Mouse (Mus musculus) embryonic facial prominence, embryonic 14.5 days (tissue): ENCODE measurements at regions not wholly inside any gene's neighbourhood (a gene's known extent, or its start where the extent isn't known, plus 50 kb on each side); places are given as distances from the start of the nearest gene placed in this dataset.

Experiments used
- ATAC-seq: fragments of 200-750 bp; cut with Nextera tagmentation; 2 replicates; pipeline ENCODE4 v1.8.0; 2017; ENCODE audit warnings: low read depth, moderate number of reproducible peaks, moderate TSS enrichment
- DNase-seq: peaks from one replicate; pipeline ENCODE4 v3.0.0-alpha.2; 2015; ENCODE audit warnings: low spot score
- H3K27ac ChIP-seq: fragments of 300-500 bp; sonication (generic); replicated peaks from 2 replicates; pipeline ENCODE4 v1.5.1; 2014; ENCODE audit warnings: low read depth, mild to moderate bottlenecking, low read length, moderate library complexity
- H3K27me3 ChIP-seq: fragments of 300-500 bp; sonication (generic); replicated peaks from 2 replicates; pipeline ENCODE4 v1.6.1; 2014; ENCODE audit warnings: low read length; ENCODE audit not compliant: control insufficient read depth, insufficient read depth
- H3K36me3 ChIP-seq: fragments of 300-500 bp; sonication (generic); 2 replicates; pipeline ENCODE4 v1.6.1; 2014; ENCODE audit warnings: low read length, mixed read lengths; ENCODE audit not compliant: control insufficient read depth, insufficient read depth
- H3K4me1 ChIP-seq: fragments of 300-500 bp; sonication (generic); 2 replicates; pipeline ENCODE4 v1.6.1; 2014; ENCODE audit warnings: antibody characterized with exemption, low read length; ENCODE audit not compliant: control insufficient read depth, insufficient read depth
- H3K4me2 ChIP-seq: fragments of 300-500 bp; sonication (generic); 2 replicates; pipeline ENCODE4 v1.6.1; 2014; ENCODE audit warnings: low read depth, mild to moderate bottlenecking, low read length, moderate library complexity, mixed read lengths
- H3K4me3 ChIP-seq: fragments of 300-500 bp; sonication (generic); 2 replicates; pipeline ENCODE4 v1.5.1; 2014; ENCODE audit warnings: low read depth, mild to moderate bottlenecking, low read length
- H3K9ac ChIP-seq: fragments of 300-500 bp; sonication (generic); 2 replicates; pipeline ENCODE4 v1.6.1; 2014; ENCODE audit warnings: low read depth, mild to moderate bottlenecking, low read length, moderate library complexity, mixed read lengths
- H3K9me3 ChIP-seq: fragments of 300-500 bp; sonication (generic); 2 replicates; pipeline ENCODE4 v1.6.1; 2016; ENCODE audit warnings: low read length; ENCODE audit not compliant: control insufficient read depth
- WGBS: fragments of 180-500 bp; shearing (Covaris S2); extraction: QIAGEN DNeasy Blood & Tissue Kit; methylation state at CpG from one replicate; pipeline ENCODE4 v1.1.7; 2014; 5-methylcytosine and 5-hydroxymethylcytosine counted together

DNA sequence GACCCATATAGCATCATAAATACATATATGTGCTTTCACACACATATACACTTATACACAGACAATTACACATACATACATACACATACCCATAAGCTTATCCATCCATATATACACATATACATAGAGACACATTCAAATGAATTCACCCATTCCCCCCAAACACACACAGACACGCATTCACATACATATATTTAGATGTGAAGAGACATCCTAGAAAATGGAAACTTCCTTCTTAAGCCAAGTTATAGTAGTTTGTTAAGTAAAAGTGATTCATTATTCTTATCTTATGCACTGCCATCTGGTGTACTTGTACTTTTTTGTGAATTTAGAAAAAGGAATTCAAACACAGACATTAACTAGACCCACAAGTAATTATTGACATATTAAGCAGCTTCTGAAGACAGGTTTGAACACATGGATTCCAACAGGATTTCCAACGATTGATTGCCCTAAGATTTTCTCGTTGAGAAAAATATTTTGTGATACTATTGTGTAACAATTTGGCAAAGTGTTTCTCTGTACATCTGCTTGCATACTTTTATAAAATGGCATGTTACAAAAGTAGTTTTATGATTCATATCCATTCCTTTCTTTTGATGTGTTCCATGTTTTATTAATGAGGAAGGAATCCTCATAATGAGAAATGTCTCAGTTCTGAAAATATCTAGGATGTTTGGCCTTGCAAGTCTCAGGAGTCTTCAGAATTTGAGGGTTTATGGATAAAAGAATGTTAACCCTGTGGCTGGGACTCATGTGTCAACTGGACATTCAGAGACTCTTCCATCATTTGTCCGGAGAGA, 1161.5 kb upstream of the Apob start:
- Histone ChIP-seq H3K27ac (no peak overlapping the region), H3K4me3 (no peak overlapping the region), H3K36me3 (no peaks in the 10 kb centered on the region), H3K4me1 (no peaks in the 10 kb centered on the region), H3K9ac (no peak overlapping the region), H3K27me3 (no peaks in the 10 kb centered on the region), H3K9me3 (no peaks in the 10 kb centered on the region), H3K4me2 (no peak overlapping the region)
- WGBS: 78% methylated on average over 4 of the region's 4 CpGs
- peak; percentile 0 for DNase-seq
- no peak for ATAC-seq

GRCm38 (mm10) chr12:6832933-6833332, 1144.5 kb upstream of the Apob start:
- Histone ChIP-seq H3K9ac (no peak overlapping the region), H3K27ac (no peak overlapping the region), H3K27me3 (no peaks in the 10 kb centered on the region), H3K4me1 (no peaks in the 10 kb centered on the region), H3K9me3 (no peaks in the 10 kb centered on the region), H3K4me2 (no peak overlapping the region), H3K36me3 (no peaks in the 10 kb centered on the region), H3K4me3 (no peak overlapping the region)
- no peak for ATAC-seq
- DNase-seq: no peak
- WGBS: 66% methylated on average over 3 of the region's 3 CpGs

DNA sequence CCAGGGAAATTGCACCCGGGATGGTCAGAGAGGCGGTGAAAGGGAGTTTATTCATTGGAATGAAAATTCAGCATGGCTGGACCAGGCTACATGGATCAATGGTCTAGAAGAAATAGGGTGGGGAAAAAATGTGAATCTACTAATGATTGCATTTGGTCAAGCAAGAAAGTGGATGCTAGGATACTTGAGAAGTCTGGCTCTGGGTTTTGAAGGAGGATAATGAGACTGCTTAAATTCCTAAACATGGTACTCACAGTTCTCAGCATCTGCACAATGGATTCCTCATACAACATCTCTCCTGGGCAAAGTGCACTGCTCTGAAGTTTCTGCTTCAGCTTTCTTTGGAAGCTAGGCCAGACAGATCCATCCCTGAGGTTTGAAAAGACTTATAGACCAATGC, 1139.9 kb upstream of the Apob start:
- Histone ChIP-seq H3K27me3 (no peaks in the 10 kb centered on the region), H3K36me3 (no peaks in the 10 kb centered on the region), H3K9me3 (no peaks in the 10 kb centered on the region), H3K4me3 (no peak overlapping the region), H3K9ac (no peak overlapping the region), H3K4me2 (no peak overlapping the region), H3K4me1 (no peaks in the 10 kb centered on the region), H3K27ac (no peak overlapping the region)
- ATAC-seq (no peak), DNase-seq (no peak)
- 85% methylated on average over 2 of the region's 2 CpGs for WGBS

DNA sequence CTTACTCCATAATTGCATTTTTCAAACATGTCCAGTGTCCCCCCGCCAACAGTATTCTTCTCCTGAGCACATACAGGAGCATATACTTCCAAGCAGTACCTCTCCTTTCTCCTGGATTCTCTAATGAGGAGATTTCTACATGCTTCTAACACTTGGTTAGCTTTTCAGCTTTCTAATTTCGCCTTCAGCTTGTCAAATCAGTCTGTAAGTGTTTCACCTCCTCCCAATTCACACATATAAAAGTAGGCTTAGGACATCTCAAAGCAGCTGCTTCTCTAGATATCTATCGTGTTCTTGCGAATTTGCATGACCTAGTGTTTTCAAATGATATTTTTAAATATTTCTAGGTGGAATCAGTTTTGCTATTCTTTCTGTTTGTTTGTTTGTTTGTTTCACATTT, 1129.0 kb upstream of the Apob start:
- DNase-seq (no peak), ATAC-seq (no peak)
- H3K4me3 ChIP-seq: no peak overlapping the region
- no peak overlapping the region for H3K4me2 ChIP-seq
- no peaks in the 10 kb centered on the region for H3K36me3 ChIP-seq
- H3K9me3 ChIP-seq: no peaks in the 10 kb centered on the region
- no peaks in the 10 kb centered on the region for H3K4me1 ChIP-seq
- no peak overlapping the region for H3K9ac ChIP-seq
- no peak overlapping the region for H3K27ac ChIP-seq
- 79% methylated on average over 4 of the region's 4 CpGs for WGBS
- H3K27me3 ChIP-seq: no peaks in the 10 kb centered on the region

DNA sequence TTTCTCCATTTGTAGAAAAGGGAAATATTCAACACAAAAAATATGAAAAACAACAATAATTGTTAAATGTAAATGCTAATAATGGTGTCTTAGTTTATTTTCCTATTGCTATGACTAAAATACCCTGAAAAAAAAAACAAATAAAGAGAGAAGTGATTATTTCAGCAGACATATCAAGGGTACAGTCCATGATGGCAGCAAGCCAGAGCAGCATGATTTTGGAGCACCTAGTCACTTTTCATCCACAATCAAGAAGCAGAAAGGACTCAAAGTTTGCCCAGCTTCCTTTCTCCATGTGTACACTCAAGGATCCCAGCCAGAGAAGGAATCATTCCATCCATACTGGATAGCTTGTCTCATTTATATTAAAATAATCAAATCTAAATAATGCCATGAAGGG, 1111.5 kb upstream of the Apob start:
- no peak overlapping the region for H3K9ac ChIP-seq
- no peaks in the 10 kb centered on the region for H3K4me1 ChIP-seq
- H3K27me3 ChIP-seq: no peaks in the 10 kb centered on the region
- H3K4me2 ChIP-seq: no peak overlapping the region
- DNase-seq (no peak), ATAC-seq (no peak)
- H3K4me3 ChIP-seq: no peak overlapping the region
- H3K27ac ChIP-seq: no peak overlapping the region
- H3K9me3 ChIP-seq: peaks cover 3% of the 10 kb centered on the region; the same call in 1 of the 2 replicates
- H3K36me3 ChIP-seq: no peaks in the 10 kb centered on the region
